Mouse (Mus musculus): ENCODE measurements around the gene Zmpste24. TPM values are rescaled to one million over a fixed set of nuclear protein-coding genes. Genes with fewer than 3 reads are reported as not detected.
"Not testable (repeated sequence)": the region's sequence is repeated elsewhere in the genome, so short reads cannot be mapped to it uniquely, and the experiment has no call there.

Gene Zmpste24
- polyA plus RNA-seq, 1 experiment = 26.4 TPM

- Histone ChIP-seq H3K36me3 (ENCODE audit: control insufficient read depth, insufficient read depth, low read length) (peaks cover 54% of the 10 kb centered on the region), H3K27ac (ENCODE audit: control insufficient read depth, insufficient read depth, low read length) (no peak overlapping the region), H3K27me3 (ENCODE audit: control insufficient read depth, insufficient read depth, low read length) (no peaks in the 10 kb centered on the region), H3K4me3 (ENCODE audit: control insufficient read depth, insufficient read depth, low read length) (no peak overlapping the region), H3K4me1 (replicated peaks; ENCODE audit: control insufficient read depth, insufficient read depth, low read length) (no peaks in the 10 kb centered on the region)
- no peak for DNase-seq
- WGBS = 91% methylated on average over 1 of the region's 1 CpGs
- TF ChIP-seq POLR2A (IDR thresholded peaks at IDR 0.05; ENCODE audit: control insufficient read depth, extremely low read depth, insufficient read depth, low read length, poor library complexity) (no peak), CTCF (IDR thresholded peaks at IDR 0.05; ENCODE audit: borderline replicate concordance, control insufficient read depth, extremely low read depth, insufficient read depth, low read length, poor library complexity) (no peak)
These were observed 17.6 kb downstream of the Zmpste24 start for GRCm38 (mm10) chr4:121080395-121080794.

- H3K4me1 ChIP-seq (replicated peaks; ENCODE audit: control insufficient read depth, insufficient read depth, low read length) = no peaks in the 10 kb centered on the region
- no peaks in the 10 kb centered on the region for H3K27me3 ChIP-seq (ENCODE audit: control insufficient read depth, insufficient read depth, low read length)
- no peak overlapping the region for H3K27ac ChIP-seq (ENCODE audit: control insufficient read depth, insufficient read depth, low read length)
- no peak overlapping the region for H3K4me3 ChIP-seq (ENCODE audit: control insufficient read depth, insufficient read depth, low read length)
- WGBS = 94% methylated on average over 3 of the region's 3 CpGs
- TF ChIP-seq POLR2A (IDR thresholded peaks at IDR 0.05; ENCODE audit: control insufficient read depth, extremely low read depth, insufficient read depth, low read length, poor library complexity) (no peak), CTCF (IDR thresholded peaks at IDR 0.05; ENCODE audit: borderline replicate concordance, control insufficient read depth, extremely low read depth, insufficient read depth, low read length, poor library complexity) (no peak)
- peaks cover 61% of the 10 kb centered on the region for H3K36me3 ChIP-seq (ENCODE audit: control insufficient read depth, insufficient read depth, low read length)
- no peak for DNase-seq
These were observed 20.0 kb downstream of the Zmpste24 start for GRCm38 (mm10) chr4:121077915-121078646.

GRCm38 (mm10) chr4:121074250-121074649, 23.8 kb downstream of the Zmpste24 start:
- Histone ChIP-seq H3K36me3 (ENCODE audit: control insufficient read depth, insufficient read depth, low read length) (peaks cover 33% of the 10 kb centered on the region), H3K27ac (ENCODE audit: control insufficient read depth, insufficient read depth, low read length) (no peak overlapping the region), H3K4me1 (replicated peaks; ENCODE audit: control insufficient read depth, insufficient read depth, low read length) (no peaks in the 10 kb centered on the region), H3K27me3 (ENCODE audit: control insufficient read depth, insufficient read depth, low read length) (no peaks in the 10 kb centered on the region), H3K4me3 (ENCODE audit: control insufficient read depth, insufficient read depth, low read length) (no peak overlapping the region)
- WGBS = 89% methylated on average over 4 of the region's 4 CpGs
- no peak for DNase-seq
- TF ChIP-seq POLR2A (IDR thresholded peaks at IDR 0.05; ENCODE audit: control insufficient read depth, extremely low read depth, insufficient read depth, low read length, poor library complexity) (no peak), CTCF (IDR thresholded peaks at IDR 0.05; ENCODE audit: borderline replicate concordance, control insufficient read depth, extremely low read depth, insufficient read depth, low read length, poor library complexity) (no peak)

- Histone ChIP-seq H3K36me3 (ENCODE audit: control insufficient read depth, insufficient read depth, low read length) (peaks cover 31% of the 10 kb centered on the region), H3K27ac (ENCODE audit: control insufficient read depth, insufficient read depth, low read length) (no peak overlapping the region), H3K27me3 (ENCODE audit: control insufficient read depth, insufficient read depth, low read length) (no peaks in the 10 kb centered on the region), H3K4me1 (replicated peaks; ENCODE audit: control insufficient read depth, insufficient read depth, low read length) (no peaks in the 10 kb centered on the region), H3K4me3 (ENCODE audit: control insufficient read depth, insufficient read depth, low read length) (no peak overlapping the region)
- TF ChIP-seq POLR2A (IDR thresholded peaks at IDR 0.05; ENCODE audit: control insufficient read depth, extremely low read depth, insufficient read depth, low read length, poor library complexity) (no peak), CTCF (IDR thresholded peaks at IDR 0.05; ENCODE audit: borderline replicate concordance, control insufficient read depth, extremely low read depth, insufficient read depth, low read length, poor library complexity) (no peak)
- DNase-seq = no peak
- WGBS = 80% methylated on average over 2 of the region's 2 CpGs
These were observed 32.7 kb downstream of the Zmpste24 start for GRCm38 (mm10) chr4:121065336-121065735.

- WGBS = 94% methylated on average over 10 of the region's 10 CpGs
- H3K4me1 ChIP-seq (replicated peaks; ENCODE audit: control insufficient read depth, insufficient read depth, low read length); H3K27ac ChIP-seq (ENCODE audit: control insufficient read depth, insufficient read depth, low read length); H3K4me3 ChIP-seq (ENCODE audit: control insufficient read depth, insufficient read depth, low read length); H3K27me3 ChIP-seq (ENCODE audit: control insufficient read depth, insufficient read depth, low read length); DNase-seq: not testable (repeated sequence)
- peaks cover 21% of the 10 kb centered on the region for H3K36me3 ChIP-seq (ENCODE audit: control insufficient read depth, insufficient read depth, low read length)
These were observed 38.8 kb downstream of the Zmpste24 start for GRCm38 (mm10) chr4:121059218-121059617.

GRCm38 (mm10) chr4:121057032-121057431, 41.0 kb downstream of the Zmpste24 start:
- no peak overlapping the region for H3K27ac ChIP-seq (ENCODE audit: control insufficient read depth, insufficient read depth, low read length)
- H3K36me3 ChIP-seq (ENCODE audit: control insufficient read depth, insufficient read depth, low read length) = peaks cover 14% of the 10 kb centered on the region
- no peaks in the 10 kb centered on the region for H3K4me1 ChIP-seq (replicated peaks; ENCODE audit: control insufficient read depth, insufficient read depth, low read length)
- 92% methylated on average over 2 of the region's 2 CpGs for WGBS
- TF ChIP-seq POLR2A (IDR thresholded peaks at IDR 0.05; ENCODE audit: control insufficient read depth, extremely low read depth, insufficient read depth, low read length, poor library complexity) (no peak), CTCF (IDR thresholded peaks at IDR 0.05; ENCODE audit: borderline replicate concordance, control insufficient read depth, extremely low read depth, insufficient read depth, low read length, poor library complexity) (no peak)
- no peak for DNase-seq
- H3K27me3 ChIP-seq (ENCODE audit: control insufficient read depth, insufficient read depth, low read length) = no peaks in the 10 kb centered on the region
- H3K4me3 ChIP-seq (ENCODE audit: control insufficient read depth, insufficient read depth, low read length) = no peak overlapping the region

- Histone ChIP-seq H3K27ac (ENCODE audit: control insufficient read depth, insufficient read depth, low read length) (no peak overlapping the region), H3K36me3 (ENCODE audit: control insufficient read depth, insufficient read depth, low read length) (peaks cover 12% of the 10 kb centered on the region), H3K4me3 (ENCODE audit: control insufficient read depth, insufficient read depth, low read length) (no peak overlapping the region), H3K27me3 (ENCODE audit: control insufficient read depth, insufficient read depth, low read length) (no peaks in the 10 kb centered on the region), H3K4me1 (replicated peaks; ENCODE audit: control insufficient read depth, insufficient read depth, low read length) (no peaks in the 10 kb centered on the region)
- TF ChIP-seq CTCF (IDR thresholded peaks at IDR 0.05; ENCODE audit: borderline replicate concordance, control insufficient read depth, extremely low read depth, insufficient read depth, low read length, poor library complexity) (peak; percentile 64; the same call in 1 of the 2 replicates), POLR2A (IDR thresholded peaks at IDR 0.05; ENCODE audit: control insufficient read depth, extremely low read depth, insufficient read depth, low read length, poor library complexity) (no peak)
- DNase-seq = peak; percentile 44
- WGBS = 64% methylated on average over 3 of the region's 3 CpGs
These were observed 41.7 kb downstream of the Zmpste24 start for GRCm38 (mm10) chr4:121056342-121056741.

Measured in thymus, adult 2 months (tissue).